Mouse (Mus musculus) cerebellum, postnatal 14 days (tissue): ENCODE results near the gene Gfer.
"Not testable (repeated sequence)": the region's sequence is repeated elsewhere in the genome, so short reads cannot be mapped to it uniquely, and the experiment has no call there.

Experiments
- DNase-seq, 2 experiments: peaks; one replicate each; pipeline ENCODE4 v3.0.0; 2021; ENCODE audit warnings: mixed read lengths in 2 of 2

Gene Gfer

GRCm38 (mm10) chr17:24722220-24722924 lies 26.4 kb upstream of the Gfer start:
- DNase-seq: no peak

GRCm38 (mm10) chr17:24721383-24721955 lies 25.5 kb upstream of the Gfer start:
- DNase-seq: not testable (repeated sequence)

GRCm38 (mm10) chr17:24720616-24721015 lies 24.7 kb upstream of the Gfer start:
- DNase-seq: not testable (repeated sequence)

- peak; percentile 99 for DNase-seq
Measured at GRCm38 (mm10) chr17:24719494-24720222, 23.7 kb upstream of the Gfer start.

GRCm38 (mm10) chr17:24718938-24719337 lies 23.0 kb upstream of the Gfer start:
- DNase-seq: not testable (repeated sequence)

GRCm38 (mm10) chr17:24717943-24718342 lies 22.0 kb upstream of the Gfer start, which contains the start of the genes Rnf151 and Rps2:
Rnf151 (minus strand) TSS chr17:24718063.
Rps2 (plus strand) TSS chr17:24718116.
- DNase-seq: no peak

- DNase-seq: no peak
Measured at GRCm38 (mm10) chr17:24716166-24716682, 20.3 kb upstream of the Gfer start.

GRCm38 (mm10) chr17:24715556-24715955 lies 19.6 kb upstream of the Gfer start:
- no peak for DNase-seq

- DNase-seq: no peak
Measured at GRCm38 (mm10) chr17:24708646-24709045, 12.7 kb upstream of the Gfer start.

- DNase-seq: no peak
Measured at GRCm38 (mm10) chr17:24707801-24708425, 12.0 kb upstream of the Gfer start.

- DNase-seq: peak; percentile 97
Measured at GRCm38 (mm10) chr17:24706982-24707800, 11.2 kb upstream of the Gfer start, which contains the start of gene Tbl3. Tbl3 (minus strand) TSS chr17:24707660.

- no peak for DNase-seq
Measured at GRCm38 (mm10) chr17:24705821-24706220, 9.9 kb upstream of the Gfer start.

GRCm38 (mm10) chr17:24701251-24701650 lies 5.3 kb upstream of the Gfer start:
- DNase-seq: no peak

GRCm38 (mm10) chr17:24699473-24699872 lies 3.5 kb upstream of the Gfer start:
- DNase-seq: no peak

- no peak for DNase-seq
Measured at GRCm38 (mm10) chr17:24698715-24699114, 2.8 kb upstream of the Gfer start.

- DNase-seq: no peak
Measured at GRCm38 (mm10) chr17:24697985-24698384, 2.0 kb upstream of the Gfer start.

- DNase-seq: no peak
Measured at GRCm38 (mm10) chr17:24695326-24696010, 488 bp downstream of the Gfer start.

GRCm38 (mm10) chr17:24692385-24692784 lies 3.6 kb downstream of the Gfer start:
- DNase-seq: no peak

GRCm38 (mm10) chr17:24689251-24690081 lies 6.5 kb downstream of the Gfer start, which contains the start of gene Syngr3:
Syngr3 (minus strand) TSS chr17:24689955.
- DNase-seq: peak; percentile 76 to 77

GRCm38 (mm10) chr17:24687599-24687998 lies 8.4 kb downstream of the Gfer start:
- DNase-seq: no peak
